Mouse (Mus musculus): ENCODE data around the gene Nr1i3. TPM values are rescaled to one million over a fixed set of nuclear protein-coding genes. Genes with fewer than 3 reads are reported as not detected.

Nr1i3 gene
- total and polyA plus RNA-seq, 3 experiments, result 0.24 to 1.7 TPM; not detected in 1

DNA sequence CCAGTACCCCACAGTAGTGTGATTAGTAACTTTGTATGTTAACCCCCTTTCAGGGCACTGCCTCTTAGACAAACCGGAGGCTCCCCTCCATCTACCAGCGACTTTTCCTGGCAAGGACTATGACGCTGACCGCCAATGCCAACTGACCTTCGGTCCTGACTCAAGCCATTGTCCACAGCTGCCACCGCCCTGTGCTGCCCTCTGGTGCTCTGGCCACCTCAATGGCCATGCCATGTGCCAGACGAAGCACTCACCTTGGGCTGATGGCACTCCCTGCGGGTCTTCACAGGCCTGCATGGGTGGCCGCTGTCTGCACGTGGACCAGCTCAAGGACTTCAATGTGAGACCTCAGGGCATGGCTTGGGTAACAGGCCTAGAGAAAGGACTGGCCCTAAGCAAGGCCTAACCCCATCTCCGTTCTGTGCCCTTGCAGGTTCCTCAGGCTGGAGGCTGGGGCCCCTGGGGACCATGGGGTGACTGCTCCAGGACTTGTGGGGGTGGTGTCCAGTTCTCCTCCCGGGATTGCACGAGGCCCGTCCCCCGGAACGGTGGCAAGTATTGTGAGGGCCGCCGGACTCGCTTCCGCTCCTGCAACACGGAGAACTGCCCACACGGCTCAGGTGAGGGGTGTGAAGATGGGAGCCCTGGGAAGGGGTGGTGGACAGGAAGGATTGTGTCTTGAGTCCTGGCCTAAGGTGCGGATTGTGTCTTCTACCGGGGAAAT lies 42.5 kb downstream of the Nr1i3 start:
- Histone ChIP-seq H3K79me2 (ENCODE audit: control insufficient read depth, insufficient read depth, low read length, poor library complexity) (no peaks in the 10 kb centered on the region), H3K9ac (ENCODE audit: control insufficient read depth, low read depth, low read length, poor library complexity, severe bottlenecking) (no peak overlapping the region), H3K9me3 (replicated peaks; ENCODE audit: insufficient read depth, low read length) (no peaks in the 10 kb centered on the region), H3K27ac (ENCODE audit: control insufficient read depth, low read depth, low read length) (no peak overlapping the region), H3K27me3 (ENCODE audit: control insufficient read depth in 1 of 2, insufficient read depth in 2 of 2, low read length in 2 of 2) (peaks cover 0 to 5% of the 10 kb centered on the region in 2 experiments; a peak in 3 of 4 replicates), H3K4me1 (ENCODE audit: control insufficient read depth in 1 of 2, insufficient read depth in 2 of 2, low read length in 2 of 2) (no peaks in the 10 kb centered on the region), H3K4me3 (ENCODE audit: control insufficient read depth in 1 of 2, insufficient read depth in 1 of 2, low read depth in 2 of 2, low read length in 2 of 2) (no peak overlapping the region), H3K36me3 (ENCODE audit: control insufficient read depth in 1 of 2, insufficient read depth in 2 of 2, low read length in 2 of 2) (no peaks in the 10 kb centered on the region)
- DNase-seq (ENCODE audit: low read depth, low spot score), result no peak
- TF ChIP-seq SMC3 (IDR thresholded peaks at IDR 0.05; ENCODE audit: low read depth, low read length), result peak; percentile 23; the same call in 1 of the 2 replicates
- no peak for TF ChIP-seq MEF2A (IDR thresholded peaks at IDR 0.05; ENCODE audit: extremely low read depth, insufficient replicate concordance, low read depth, low read length, poor library complexity, severe bottlenecking)
- TF ChIP-seq USF2 (IDR thresholded peaks at IDR 0.05; ENCODE audit: borderline replicate concordance in 1 of 2, insufficient read depth in 1 of 2, low read depth in 1 of 2, low read length in 2 of 2), result no peak

DNA sequence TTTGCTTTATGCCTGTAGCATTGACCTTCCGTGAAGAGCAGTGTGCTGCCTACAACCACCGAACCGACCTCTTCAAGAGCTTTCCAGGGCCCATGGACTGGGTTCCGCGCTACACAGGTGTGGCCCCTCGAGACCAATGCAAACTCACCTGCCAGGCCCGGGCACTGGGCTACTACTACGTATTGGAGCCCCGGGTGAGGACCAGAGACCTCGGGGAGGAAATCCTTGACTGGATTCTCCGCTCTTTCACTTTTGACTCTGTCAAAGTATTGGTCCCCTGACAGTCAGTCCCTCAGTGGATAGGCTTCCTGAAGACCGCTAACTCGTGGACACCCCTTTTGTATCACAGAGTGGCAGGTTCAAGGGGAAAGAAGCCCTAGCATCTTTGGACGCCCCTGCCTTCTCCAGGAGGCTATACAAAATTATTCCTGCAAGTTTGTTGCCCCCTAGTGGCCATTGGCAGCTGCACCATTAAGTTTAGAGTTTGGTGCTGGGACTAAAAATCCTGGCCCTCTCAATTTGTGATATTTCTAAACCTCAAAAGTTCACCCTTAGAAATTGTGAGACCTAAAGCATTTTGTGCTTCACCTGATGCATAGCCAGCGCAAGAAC lies 43.3 kb downstream of the Nr1i3 start:
- Histone ChIP-seq H3K9ac (ENCODE audit: control insufficient read depth, low read depth, low read length, poor library complexity, severe bottlenecking) (no peak overlapping the region), H3K4me1 (ENCODE audit: control insufficient read depth in 1 of 2, insufficient read depth in 2 of 2, low read length in 2 of 2) (no peaks in the 10 kb centered on the region), H3K9me3 (replicated peaks; ENCODE audit: insufficient read depth, low read length) (no peaks in the 10 kb centered on the region), H3K79me2 (ENCODE audit: control insufficient read depth, insufficient read depth, low read length, poor library complexity) (no peaks in the 10 kb centered on the region), H3K27me3 (ENCODE audit: control insufficient read depth in 1 of 2, insufficient read depth in 2 of 2, low read length in 2 of 2) (peaks cover 0 to 5% of the 10 kb centered on the region in 2 experiments; a peak in 3 of 4 replicates), H3K4me3 (ENCODE audit: control insufficient read depth in 1 of 2, insufficient read depth in 1 of 2, low read depth in 2 of 2, low read length in 2 of 2) (peak overlapping the region; percentile 21 to 36; a peak in 1 of 4 replicates), H3K27ac (ENCODE audit: control insufficient read depth, low read depth, low read length) (no peak overlapping the region), H3K36me3 (ENCODE audit: control insufficient read depth in 1 of 2, insufficient read depth in 2 of 2, low read length in 2 of 2) (no peaks in the 10 kb centered on the region)
- peak; percentile 85 for DNase-seq (ENCODE audit: low read depth, low spot score)
- TF ChIP-seq ZMIZ1 (IDR thresholded peaks at IDR 0.05; ENCODE audit: low read depth, low read length) (no peak), SMC3 (IDR thresholded peaks at IDR 0.05; ENCODE audit: low read depth, low read length) (peak; percentile 87), GATA1 (IDR thresholded peaks at IDR 0.05; ENCODE audit: low read depth, low read length) (no peak), GABPA (IDR thresholded peaks at IDR 0.05; ENCODE audit: low read depth, low read length) (no peak), RAD21 (IDR thresholded peaks at IDR 0.05; ENCODE audit: low read depth, low read length) (peak; percentile 87), RCOR1 (IDR thresholded peaks at IDR 0.05; ENCODE audit: low read depth, low read length) (no peak), CHD1 (IDR thresholded peaks at IDR 0.05; ENCODE audit: low read depth, low read length) (no peak), MAFK (IDR thresholded peaks at IDR 0.05; ENCODE audit: borderline replicate concordance, low read depth, low read length) (no peak), ELF1 (IDR thresholded peaks at IDR 0.05; ENCODE audit: low read depth, low read length) (no peak), USF2 (IDR thresholded peaks at IDR 0.05; ENCODE audit: borderline replicate concordance in 1 of 2, insufficient read depth in 1 of 2, low read depth in 1 of 2, low read length in 2 of 2) (no peak), JUND (IDR thresholded peaks at IDR 0.05; ENCODE audit: low read depth, low read length) (no peak), MYB (IDR thresholded peaks at IDR 0.05; ENCODE audit: low read depth, low read length) (no peak), KAT2A (conservative IDR thresholded peaks at IDR 0.05; ENCODE audit: low read depth, low read length) (no peak), EP300 (IDR thresholded peaks at IDR 0.05; ENCODE audit: low read depth in 1 of 2, low read length in 2 of 2) (no peak), MAZ (IDR thresholded peaks at IDR 0.05; ENCODE audit: low read depth, low read length) (no peak), POLR2AphosphoS5 (IDR thresholded peaks at IDR 0.05; ENCODE audit: borderline replicate concordance, low read depth, low read length) (no peak), CTCF (IDR thresholded peaks at IDR 0.05 in 2 of 3, conservative IDR thresholded peaks at IDR 0.05 in 1 of 3; ENCODE audit: control insufficient read depth in 1 of 3, insufficient read depth in 1 of 3, low read depth in 2 of 3, low read length in 3 of 3, poor library complexity in 1 of 3, severe bottlenecking in 1 of 3) (peak; percentile 74 to 86 (median 78)), CHD2 (IDR thresholded peaks at IDR 0.05; ENCODE audit: low read length) (no peak), NELFE (IDR thresholded peaks at IDR 0.05; ENCODE audit: low read depth, low read length) (no peak), SIN3A (IDR thresholded peaks at IDR 0.05; ENCODE audit: low read length) (peak; percentile 53; the same call in 1 of the 2 replicates), UBTF (IDR thresholded peaks at IDR 0.05; ENCODE audit: borderline replicate concordance, insufficient read depth, low read depth, low read length) (no peak), MYC (IDR thresholded peaks at IDR 0.05; ENCODE audit: low read depth, low read length) (no peak), MEF2A (IDR thresholded peaks at IDR 0.05; ENCODE audit: extremely low read depth, insufficient replicate concordance, low read depth, low read length, poor library complexity, severe bottlenecking) (no peak), MXI1 (IDR thresholded peaks at IDR 0.05; ENCODE audit: low read depth, low read length) (no peak), TBP (IDR thresholded peaks at IDR 0.05; ENCODE audit: low read depth, low read length) (peak; percentile 36; the same call in 1 of the 2 replicates), ZC3H11A (IDR thresholded peaks at IDR 0.05; ENCODE audit: low read depth, low read length) (peak; percentile 89), ZNF384 (IDR thresholded peaks at IDR 0.05; ENCODE audit: low read depth, low read length) (peak; percentile 74), USF1 (IDR thresholded peaks at IDR 0.05; ENCODE audit: low read depth, low read length) (no peak)

Measured in MEL (cell line).